In genomic region chr17:45359443-45359842, GRCm38 (mm10) we compare ENCODE assay signal across 8 mouse cellular contexts.
DNase-seq lines count a peak whose midpoint lies in the region; ATAC-seq and TF ChIP-seq lines count a peak whose summit lies in the region.
"Had no signal": no experiment of that assay in that cellular context is flagged by ENCODE, and none has a peak within 500 bp of the region (broad histone marks: within the 10 kb centered on the region; RNA-seq: fewer than 3 reads in every experiment).

No protein-coding gene starts in this region.

- intact Hi-C loops in gastrocnemius, postnatal 14 days (cut with DNase I; ENCODE audit: low total_unique reads), result no loop called here

- H3K4me2 ChIP-seq in kidney, postnatal 0 days (ENCODE audit: low read length), result no peak overlapping the region
- H3K4me2 ChIP-seq in forebrain, embryonic 15.5 days (replicated peaks), result no peak overlapping the region
- H3K4me2 ChIP-seq: liver, embryonic 12.5 days had no signal

- DNase-seq in urinary bladder, adult 18-20 months (ENCODE audit: low spot score in 2 of 2), result peak; percentile 22 to 71
- DNase-seq in urinary bladder, adult 2 months (ENCODE audit: low spot score), result no peak
- DNase-seq in gastrocnemius, postnatal 14 days, result peak; percentile 53
- peak; percentile 80 for DNase-seq in kidney, postnatal 0 days (ENCODE audit: low spot score)
- no peak for DNase-seq in retina, embryonic 14.5 days (ENCODE audit: low spot score)

- no peak for ATAC-seq in kidney, postnatal 0 days (replicated peaks; ENCODE audit: low FRiP score, low read depth)
- no peak for ATAC-seq in cerebellum, adult (ENCODE audit: insufficient number of reproducible peaks, low FRiP score, low TSS enrichment)
- ATAC-seq in forebrain, embryonic 15.5 days (replicated peaks), result no peak
- ATAC-seq: liver, embryonic 12.5 days had no signal

- no peaks in the 10 kb centered on the region for H3K27me3 ChIP-seq in kidney, postnatal 0 days (ENCODE audit: insufficient read depth, low read length)
- no peaks in the 10 kb centered on the region for H3K27me3 ChIP-seq in forebrain, embryonic 15.5 days
- H3K27me3 ChIP-seq: liver, embryonic 12.5 days had no signal

- H3K27ac ChIP-seq in kidney, postnatal 0 days, result no peak overlapping the region
- no peak overlapping the region for H3K27ac ChIP-seq in forebrain, embryonic 15.5 days (replicated peaks)
- H3K27ac ChIP-seq: liver, embryonic 12.5 days had no signal

- no peaks in the 10 kb centered on the region for H3K36me3 ChIP-seq in kidney, postnatal 0 days (ENCODE audit: insufficient read depth, low read length)
- H3K36me3 ChIP-seq in forebrain, embryonic 15.5 days, result no peaks in the 10 kb centered on the region
- H3K36me3 ChIP-seq: liver, embryonic 12.5 days had no signal

- no peak overlapping the region for H3K4me3 ChIP-seq in kidney, postnatal 0 days (replicated peaks; ENCODE audit: low read depth, low read length)
- no peak overlapping the region for H3K4me3 ChIP-seq in forebrain, embryonic 15.5 days
- H3K4me3 ChIP-seq: liver, embryonic 12.5 days had no signal

- peaks cover 8% of the 10 kb centered on the region; the same call in 1 of the 2 replicates for H3K4me1 ChIP-seq in kidney, postnatal 0 days (replicated peaks; ENCODE audit: insufficient read depth, low read length)
- no peaks in the 10 kb centered on the region for H3K4me1 ChIP-seq in forebrain, embryonic 15.5 days
- H3K4me1 ChIP-seq: liver, embryonic 12.5 days had no signal

- H3K9ac ChIP-seq in kidney, postnatal 0 days (ENCODE audit: low read depth, low read length), result no peak overlapping the region
- H3K9ac ChIP-seq in forebrain, embryonic 15.5 days (replicated peaks), result no peak overlapping the region
- H3K9ac ChIP-seq: liver, embryonic 12.5 days had no signal

- H3K9me3 ChIP-seq in kidney, postnatal 0 days (replicated peaks; ENCODE audit: low read length), result no peaks in the 10 kb centered on the region
- H3K9me3 ChIP-seq in forebrain, embryonic 15.5 days, result no peaks in the 10 kb centered on the region
- H3K9me3 ChIP-seq: liver, embryonic 12.5 days had no signal

- TF ChIP-seq CTCF in kidney, postnatal 0 days (IDR thresholded peaks at IDR 0.05; ENCODE audit: low read depth), result no peak

- WGBS in kidney, postnatal 0 days, result 19% methylated on average over 5 of the region's 5 CpGs
- WGBS in forebrain, embryonic 15.5 days, result 87% methylated on average over 5 of the region's 5 CpGs

Comparison
In these comparisons a context has a peak if more than half of its experiments do, and no peak if none do; other contexts are left out.
1. DNase-seq: peak in urinary bladder, adult 18-20 months (2 of 2), gastrocnemius, postnatal 14 days (single experiment) and kidney, postnatal 0 days (single experiment); none in urinary bladder, adult 2 months (single experiment) and retina, embryonic 14.5 days (single experiment).